Mouse (Mus musculus) ES-E14 (cell line): ENCODE measurements around the gene Hrh1.

Experiments used
- CHD2 ChIP-seq: IDR thresholded peaks from 2 replicates; pipeline ENCODE4 v1.6.1; 2014; ENCODE audit warnings: mild to moderate bottlenecking, low read depth, low read length, inconsistent platforms
- HCFC1 ChIP-seq: IDR thresholded peaks from 2 replicates; pipeline ENCODE4 v1.6.1; 2012; ENCODE audit warnings: low read length, inconsistent platforms, borderline replicate concordance; ENCODE audit not compliant: insufficient read depth
- MAFK ChIP-seq: IDR thresholded peaks from 2 replicates; pipeline ENCODE4 v1.6.1; 2014; ENCODE audit warnings: mild to moderate bottlenecking, low read depth, low read length, inconsistent platforms; ENCODE audit not compliant: insufficient read depth
- ZNF384 ChIP-seq: IDR thresholded peaks from 2 replicates; pipeline ENCODE4 v1.6.1; 2012; ENCODE audit warnings: low read depth, low read length, inconsistent platforms

DNA sequence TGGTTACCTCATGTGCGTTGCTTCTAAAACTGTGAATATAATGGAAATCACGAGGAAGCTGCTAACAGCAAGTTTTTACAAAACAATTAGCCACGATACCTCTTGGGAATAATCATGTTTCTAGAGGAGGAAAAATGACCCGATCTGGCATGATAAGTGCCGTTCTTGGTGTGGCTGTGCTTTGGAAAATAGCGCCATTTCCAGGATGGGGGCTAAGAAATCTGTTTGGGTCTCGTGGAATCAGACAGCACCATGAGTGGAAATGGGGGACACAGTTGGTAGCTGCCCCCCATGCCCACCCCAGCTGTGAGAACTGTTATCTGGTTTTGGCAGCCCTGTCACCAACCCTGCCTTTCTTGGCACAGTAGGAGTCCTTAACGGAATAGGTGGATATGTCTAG lies 34.0 kb upstream of the Hrh1 start:
- no peak for TF ChIP-seq MAFK
- no peak for TF ChIP-seq CHD2
- no peak for TF ChIP-seq HCFC1
- no peak for TF ChIP-seq ZNF384
